Mouse (Mus musculus) C2C12 (cell line): ENCODE data around the gene Gm21970. TPM values are rescaled to one million over a fixed set of nuclear protein-coding genes. Genes with fewer than 3 reads are reported as not detected.

Experiments used
- H3K27me3 ChIP-seq: one replicate; pipeline ENCODE4 v1.6.1; 2011; ENCODE audit not compliant: control insufficient read depth, insufficient read depth, insufficient read length
- H3K36me3 ChIP-seq: one replicate; pipeline ENCODE4 v1.6.1; 2011; ENCODE audit not compliant: control insufficient read depth, insufficient read depth
- H3K4me3 ChIP-seq: one replicate; pipeline ENCODE4 v1.5.1; 2011; ENCODE audit warnings: mild to moderate bottlenecking, control low read depth; ENCODE audit not compliant: poor library complexity, insufficient read depth, severe bottlenecking
- H3K79me2 ChIP-seq: one replicate; pipeline ENCODE4 v1.6.1; 2011; ENCODE audit not compliant: control insufficient read depth, insufficient read depth
- H3K79me3 ChIP-seq: one replicate; pipeline ENCODE4 v1.6.1; 2011; ENCODE audit warnings: low read depth, control low read depth
- H3ac ChIP-seq: one replicate; pipeline ENCODE3; 2011; ENCODE audit warnings: low read depth; ENCODE audit not compliant: control insufficient read depth, insufficient read length
- CEBPB ChIP-seq: IDR thresholded peaks from one replicate; pipeline ENCODE4 v1.6.1; 2011; ENCODE audit warnings: low read depth, mild to moderate bottlenecking, control low read depth, moderate library complexity
- CTCF ChIP-seq: IDR thresholded peaks from one replicate; pipeline ENCODE4 v1.5.1; 2011; ENCODE audit not compliant: control insufficient read depth, insufficient read depth, insufficient read length
- FOSL1 ChIP-seq: IDR thresholded peaks from one replicate; pipeline ENCODE4 v1.8.0; 2011; ENCODE audit warnings: mild to moderate bottlenecking, low read length; ENCODE audit not compliant: poor library complexity, insufficient read depth, severe bottlenecking
- MAX ChIP-seq: IDR thresholded peaks from one replicate; pipeline ENCODE4 v1.6.1; 2011; ENCODE audit warnings: mild to moderate bottlenecking, control low read depth
- MYOD1 ChIP-seq: IDR thresholded peaks from one replicate; pipeline ENCODE4 v1.6.1; 2011; ENCODE audit warnings: low read depth; ENCODE audit not compliant: control insufficient read depth, insufficient read length
- MYOG ChIP-seq: IDR thresholded peaks from one replicate; pipeline ENCODE4 v1.6.1; 2011; ENCODE audit not compliant: control insufficient read depth, insufficient read length; ENCODE audit errors: extremely low read depth
- USF1 ChIP-seq: IDR thresholded peaks from one replicate; pipeline ENCODE4 v1.6.1; 2011; ENCODE audit warnings: low read depth, mild to moderate bottlenecking, control low read depth, moderate library complexity
- polyA plus RNA-seq: library from polyadenylated mRNA; unstranded; fragments of >200 nt; fragmentation: generic; extraction: Trizol; gene quantifications from one replicate; pipeline ENCODE4 v1.2.1, GENCODE M21; 2012; ENCODE audit warnings: missing spikeins

The Gm21970 gene
- polyA plus RNA-seq, 1 experiment, result not detected

GRCm38 (mm10) chr16:91426586-91426985 lies 35.1 kb downstream of the Gm21970 start:
- H3K36me3 ChIP-seq, result peaks cover 16% of the 10 kb centered on the region
- TF ChIP-seq MYOD1, result no peak
- no peak overlapping the region for H3ac ChIP-seq
- no peaks in the 10 kb centered on the region for H3K79me2 ChIP-seq
- no peaks in the 10 kb centered on the region for H3K27me3 ChIP-seq
- no peak overlapping the region for H3K4me3 ChIP-seq
- no peaks in the 10 kb centered on the region for H3K79me3 ChIP-seq

- no peak overlapping the region for H3ac ChIP-seq
- H3K4me3 ChIP-seq, result no peak overlapping the region
- no peaks in the 10 kb centered on the region for H3K79me3 ChIP-seq
- peaks cover 11% of the 10 kb centered on the region for H3K36me3 ChIP-seq
- TF ChIP-seq FOSL1 (no peak), MYOG (no peak), MYOD1 (no peak), CEBPB (no peak), MAX (no peak), CTCF (no peak), USF1 (no peak)
- no peaks in the 10 kb centered on the region for H3K27me3 ChIP-seq
- no peaks in the 10 kb centered on the region for H3K79me2 ChIP-seq
Observed at GRCm38 (mm10) chr16:91427461-91427860, 35.9 kb downstream of the Gm21970 start.

- no peaks in the 10 kb centered on the region for H3K79me3 ChIP-seq
- peaks cover under 1% of the 10 kb centered on the region for H3K27me3 ChIP-seq
- H3K36me3 ChIP-seq, result peaks cover 11% of the 10 kb centered on the region
- TF ChIP-seq MYOG (no peak), USF1 (no peak), MYOD1 (no peak), MAX (no peak), CTCF (no peak)
- H3K4me3 ChIP-seq, result no peak overlapping the region
- H3K79me2 ChIP-seq, result no peaks in the 10 kb centered on the region
- H3ac ChIP-seq, result no peak overlapping the region
Observed at GRCm38 (mm10) chr16:91428259-91428865, 36.8 kb downstream of the Gm21970 start.

GRCm38 (mm10) chr16:91432720-91433328 lies 41.3 kb downstream of the Gm21970 start:
- no peaks in the 10 kb centered on the region for H3K79me2 ChIP-seq
- H3K27me3 ChIP-seq, result peaks cover 3% of the 10 kb centered on the region
- TF ChIP-seq MYOG, result no peak
- no peak for TF ChIP-seq MAX
- TF ChIP-seq CEBPB, result no peak
- no peak for TF ChIP-seq FOSL1
- no peak for TF ChIP-seq USF1
- TF ChIP-seq CTCF, result no peak
- no peak for TF ChIP-seq MYOD1
- H3K4me3 ChIP-seq, result no peak overlapping the region
- H3K79me3 ChIP-seq, result no peaks in the 10 kb centered on the region
- no peak overlapping the region for H3ac ChIP-seq
- no peaks in the 10 kb centered on the region for H3K36me3 ChIP-seq

GRCm38 (mm10) chr16:91433329-91433933 lies 41.9 kb downstream of the Gm21970 start:
- no peaks in the 10 kb centered on the region for H3K79me2 ChIP-seq

More at GRCm38 (mm10) chr16:91433329-91433933, 41.9 kb downstream of the Gm21970 start:
- TF ChIP-seq USF1, result no peak
- TF ChIP-seq MYOD1, result no peak
- no peak for TF ChIP-seq CTCF
- TF ChIP-seq MYOG, result no peak
- TF ChIP-seq FOSL1, result no peak
- no peak for TF ChIP-seq MAX
- TF ChIP-seq CEBPB, result no peak
- H3K4me3 ChIP-seq, result no peak overlapping the region
- H3ac ChIP-seq, result no peak overlapping the region
- no peaks in the 10 kb centered on the region for H3K36me3 ChIP-seq
- peaks cover 3% of the 10 kb centered on the region for H3K27me3 ChIP-seq
- no peaks in the 10 kb centered on the region for H3K79me3 ChIP-seq
